Comparison of ENCODE assay signal across 8 mouse cellular contexts in the genomic region with DNA sequence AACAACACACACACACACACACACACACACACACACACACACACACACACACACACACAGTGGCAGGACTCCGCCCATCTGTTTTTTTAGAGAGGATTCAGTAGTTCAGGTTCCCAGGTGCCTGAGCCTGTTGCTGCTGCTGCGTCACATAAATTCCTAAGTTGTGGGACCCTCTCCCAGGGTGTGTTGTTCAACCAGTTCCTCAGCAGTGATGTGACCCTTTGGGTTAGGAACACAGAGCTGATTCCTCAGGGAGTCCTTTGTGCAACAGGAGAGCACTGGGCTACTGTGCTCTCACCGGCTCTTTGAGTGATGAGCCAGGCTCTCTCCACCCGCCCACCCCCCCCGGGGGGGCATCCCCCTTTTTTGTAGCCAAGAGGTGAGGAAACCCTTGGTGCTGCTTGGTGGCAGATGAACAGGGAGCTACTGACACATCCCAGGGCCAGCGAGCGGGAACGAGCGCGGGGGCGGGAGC. TPM values are rescaled to one million over a fixed set of nuclear protein-coding genes. Genes with fewer than 3 reads are reported as not detected.
A peak's percentile ranks its signal among the peaks of the same experiment; 100 is the strongest.
DNase-seq lines count a peak whose midpoint lies in the region; ATAC-seq and TF ChIP-seq lines count a peak whose summit lies in the region.

A gene (plus strand): TSS at position 453 of the 475 bp plus-strand sequence.

- H3K4me2 ChIP-seq in midbrain, embryonic 13.5 days (replicated peaks), result peak within 1 kb of the TSS; percentile 97

- intact Hi-C loops in left cerebral cortex, adult 2 months (cut with DNase I), result no loop called here
- intact Hi-C loops in gastrocnemius, postnatal 36 days (cut with DNase I), result no loop called here

- TF ChIP-seq CTCF in left cerebral cortex, adult 2 months (IDR thresholded peaks at IDR 0.05), result no peak

- no peak for DNase-seq in left cerebral cortex, adult 2 months (ENCODE audit: extremely low spot score in 1 of 2, low spot score in 2 of 2)
- DNase-seq in left cerebral cortex, adult 9 months (ENCODE audit: low spot score in 2 of 2), result no peak
- peak; percentile 46 to 55 for DNase-seq in cerebellum, postnatal 36 days
- DNase-seq in gastrocnemius, postnatal 36 days, result no peak
- DNase-seq in layer of hippocampus, postnatal 10 days (ENCODE audit: low spot score in 2 of 2), result peak in 1 of 2 experiments; percentile 4
- no peak for DNase-seq in ovary, adult 18-20 months (ENCODE audit: low spot score)
- DNase-seq in retina, postnatal 1 day, result no peak

- H3K27ac ChIP-seq in left cerebral cortex, adult 2 months, result peak within 1 kb of the TSS; percentile 92
- H3K27ac ChIP-seq in midbrain, embryonic 13.5 days, result no peak within 1 kb of the TSS

- peaks cover 13% of the 10 kb centered on the region for H3K4me1 ChIP-seq in midbrain, embryonic 13.5 days (replicated peaks)

- peak within 1 kb of the TSS; percentile 57 for H3K4me3 ChIP-seq in left cerebral cortex, adult 2 months
- peak within 1 kb of the TSS; percentile 68 for H3K4me3 ChIP-seq in midbrain, embryonic 13.5 days (replicated peaks)

- H3K9ac ChIP-seq in midbrain, embryonic 13.5 days (replicated peaks), result peak within 1 kb of the TSS; percentile 77

- H3K36me3 ChIP-seq in midbrain, embryonic 13.5 days, result no peaks in the 10 kb centered on the region

- 9% methylated on average over 11 of the region's 11 CpGs for WGBS in midbrain, embryonic 13.5 days

- ATAC-seq in midbrain, embryonic 13.5 days, result no peak; the same call in 1 of the 2 replicates

- H3K27me3 ChIP-seq in midbrain, embryonic 13.5 days, result peaks cover 39% of the 10 kb centered on the region

- H3K9me3 ChIP-seq in midbrain, embryonic 13.5 days, result no peaks in the 10 kb centered on the region

RNA-seq across cellular contexts. Expression of the gene that starts here (rescaled TPM):
- total RNA-seq in left cerebral cortex, adult 2 months (2021), result 100 to 1,000 TPM; 123 to 127 TPM
- total RNA-seq in gastrocnemius, postnatal 36 days (2021), result 10 to 100 TPM; 41.3 to 44.3 TPM
- 10 to 100 TPM; 60.0 to 67.1 TPM for total RNA-seq in layer of hippocampus, postnatal 10 days (2021)
- polyA plus RNA-seq in midbrain, embryonic 13.5 days (2015; fragmentation: Nextera tagmentation; extraction: Ambion mirVana), result 23.8 and 31.4 TPM in 2 replicates

Comparison
In these comparisons a context has a peak if more than half of its experiments do, and no peak if none do; other contexts are left out.
1. DNase-seq: peak in cerebellum, postnatal 36 days (2 of 2); none in left cerebral cortex, adult 2 months (0 of 2), left cerebral cortex, adult 9 months (0 of 2), gastrocnemius, postnatal 36 days (0 of 2), ovary, adult 18-20 months (single experiment) and retina, postnatal 1 day (single experiment).